Mouse (Mus musculus) olfactory bulb, adult 2 months (tissue): ENCODE data around the gene Atg16l1.

Experiments
- CTCF ChIP-seq: fragments of 200-500 bp; IDR thresholded peaks from 2 replicates; pipeline ENCODE4 v1.5.1; 2012; ENCODE audit warnings: low read depth, mild to moderate bottlenecking, low read length, moderate library complexity; ENCODE audit not compliant: insufficient read depth
- POLR2A ChIP-seq: fragments of 200-500 bp; IDR thresholded peaks from 2 replicates; pipeline ENCODE4 v1.6.1; 2012; ENCODE audit warnings: mild to moderate bottlenecking, low read depth, low read length, moderate library complexity; ENCODE audit not compliant: insufficient read depth

- no peak for TF ChIP-seq CTCF
- TF ChIP-seq POLR2A, result no peak
These were observed 14.9 kb upstream of the Atg16l1 start for GRCm38 (mm10) chr1:87740584-87741290.
